Mouse (Mus musculus) midbrain, embryonic 12.5 days (tissue): ENCODE measurements around the gene Fuk. TPM values are rescaled to one million over a fixed set of nuclear protein-coding genes. Genes with fewer than 3 reads are reported as not detected.

Source experiments
- ATAC-seq: fragments of 200-750 bp; cut with Nextera tagmentation; 2 replicates; pipeline ENCODE4 v1.8.0; 2017; ENCODE audit warnings: low read depth, moderate TSS enrichment, moderate library complexity; ENCODE audit not compliant: low FRiP score
- H3K27ac ChIP-seq: fragments of 300-500 bp; sonication (generic); replicated peaks from 2 replicates; pipeline ENCODE4 v1.5.1; 2016; ENCODE audit warnings: mild to moderate bottlenecking
- H3K27me3 ChIP-seq: fragments of 300-500 bp; sonication (generic); 2 replicates; pipeline ENCODE4 v1.6.1; 2016; ENCODE audit warnings: mild to moderate bottlenecking
- H3K36me3 ChIP-seq: fragments of 300-500 bp; sonication (generic); 2 replicates; pipeline ENCODE4 v1.6.1; 2016
- H3K4me1 ChIP-seq: fragments of 300-500 bp; sonication (generic); 2 replicates; pipeline ENCODE4 v1.6.1; 2016
- H3K4me2 ChIP-seq: fragments of 300-500 bp; sonication (generic); replicated peaks from 2 replicates; pipeline ENCODE4 v1.6.1; 2016; ENCODE audit warnings: mild to moderate bottlenecking, moderate library complexity
- H3K4me3 ChIP-seq: fragments of 300-500 bp; sonication (generic); 2 replicates; pipeline ENCODE4 v1.5.1; 2016; ENCODE audit warnings: mild to moderate bottlenecking
- H3K9ac ChIP-seq: fragments of 300-500 bp; sonication (generic); replicated peaks from 2 replicates; pipeline ENCODE4 v1.6.1; 2016; ENCODE audit warnings: mild to moderate bottlenecking, moderate library complexity
- H3K9me3 ChIP-seq: fragments of 300-500 bp; sonication (generic); 2 replicates; pipeline ENCODE4 v1.6.1; 2016; ENCODE audit warnings: mild to moderate bottlenecking
- WGBS: fragments of 180-500 bp; shearing (Covaris S2); methylation state at CpG from one replicate; pipeline ENCODE4 v1.1.7; 2016; 5-methylcytosine and 5-hydroxymethylcytosine counted together
- polyA plus RNA-seq: library from polyadenylated mRNA; unstranded; fragments of >200 nt; fragmentation: Nextera tagmentation; extraction: Ambion mirVana; gene quantifications from 2 replicates; pipeline ENCODE4 v1.2.1, GENCODE M21; 2016

The Fuk gene
- 10.5 and 11.2 TPM in 2 replicates for polyA plus RNA-seq

- 3% methylated on average over 30 of the region's 30 CpGs for WGBS
These were observed at the start of gene Fuk for GRCm38 (mm10) chr8:110901839-110902578. TSS of gene Fuk (minus strand) at chr8:110902488.

GRCm38 (mm10) chr8:110950065-110950484 lies 47.8 kb upstream of the Fuk start:
- no peak overlapping the region for H3K9ac ChIP-seq
- H3K36me3 ChIP-seq = peaks cover 6% of the 10 kb centered on the region; the same call in 1 of the 2 replicates
- no peaks in the 10 kb centered on the region for H3K4me1 ChIP-seq
- 82% methylated on average over 17 of the region's 17 CpGs for WGBS
- H3K4me2 ChIP-seq = no peak overlapping the region
- no peak overlapping the region for H3K4me3 ChIP-seq
- H3K27ac ChIP-seq = no peak overlapping the region
- no peaks in the 10 kb centered on the region for H3K9me3 ChIP-seq
- no peaks in the 10 kb centered on the region for H3K27me3 ChIP-seq
- no peak for ATAC-seq

More at GRCm38 (mm10) chr8:110901839-110902578, at the start of gene Fuk:
- peak; percentile 95 for ATAC-seq
- no peaks in the 10 kb centered on the region for H3K9me3 ChIP-seq
- no peaks in the 10 kb centered on the region for H3K27me3 ChIP-seq
- peak within 1 kb of the TSS; percentile 72 for H3K9ac ChIP-seq
- no peak within 1 kb of the TSS for H3K27ac ChIP-seq
- H3K4me2 ChIP-seq = peak within 1 kb of the TSS; percentile 63
- H3K4me3 ChIP-seq = peak within 1 kb of the TSS; percentile 73
- peaks cover 9% of the 10 kb centered on the region; the same call in 1 of the 2 replicates for H3K4me1 ChIP-seq
- H3K36me3 ChIP-seq = 0 out of 2 replicates have a peak, but pooled peaks cover 7% of the 10 kb centered on the region

- no peak overlapping the region for H3K9ac ChIP-seq
- H3K27me3 ChIP-seq = no peaks in the 10 kb centered on the region
- no peak overlapping the region for H3K27ac ChIP-seq
- H3K36me3 ChIP-seq = no peaks in the 10 kb centered on the region
- H3K4me3 ChIP-seq = no peak overlapping the region
- no peak overlapping the region for H3K4me2 ChIP-seq
- H3K9me3 ChIP-seq = no peaks in the 10 kb centered on the region
- WGBS = 89% methylated on average over 4 of the region's 4 CpGs
- ATAC-seq = no peak
- H3K4me1 ChIP-seq = no peaks in the 10 kb centered on the region
These were observed 43.4 kb upstream of the Fuk start for GRCm38 (mm10) chr8:110945716-110946115.

- Histone ChIP-seq H3K27me3 (no peaks in the 10 kb centered on the region), H3K4me3 (no peak overlapping the region), H3K4me1 (no peaks in the 10 kb centered on the region), H3K9ac (no peak overlapping the region), H3K27ac (no peak overlapping the region), H3K36me3 (no peaks in the 10 kb centered on the region), H3K9me3 (no peaks in the 10 kb centered on the region), H3K4me2 (no peak overlapping the region)
- no peak for ATAC-seq
- WGBS = 93% methylated on average over 7 of the region's 7 CpGs
These were observed 42.1 kb upstream of the Fuk start for GRCm38 (mm10) chr8:110944276-110944876.

GRCm38 (mm10) chr8:110941453-110941948 lies 39.2 kb upstream of the Fuk start:
- Histone ChIP-seq H3K4me2 (no peak overlapping the region), H3K9me3 (no peaks in the 10 kb centered on the region), H3K9ac (no peak overlapping the region), H3K27me3 (no peaks in the 10 kb centered on the region), H3K4me1 (no peaks in the 10 kb centered on the region), H3K36me3 (no peaks in the 10 kb centered on the region), H3K4me3 (no peak overlapping the region), H3K27ac (no peak overlapping the region)
- ATAC-seq = no peak
- 61% methylated on average over 10 of the region's 10 CpGs for WGBS

GRCm38 (mm10) chr8:110940682-110941452 lies 38.6 kb upstream of the Fuk start:
- no peaks in the 10 kb centered on the region for H3K9me3 ChIP-seq
- no peak overlapping the region for H3K4me3 ChIP-seq
- no peaks in the 10 kb centered on the region for H3K27me3 ChIP-seq
- H3K9ac ChIP-seq = no peak overlapping the region
- H3K27ac ChIP-seq = no peak overlapping the region
- H3K4me1 ChIP-seq = no peaks in the 10 kb centered on the region
- 88% methylated on average over 15 of the region's 15 CpGs for WGBS
- ATAC-seq = no peak
- no peaks in the 10 kb centered on the region for H3K36me3 ChIP-seq
- no peak overlapping the region for H3K4me2 ChIP-seq

- no peak overlapping the region for H3K9ac ChIP-seq
- no peaks in the 10 kb centered on the region for H3K36me3 ChIP-seq
- no peaks in the 10 kb centered on the region for H3K27me3 ChIP-seq
- H3K27ac ChIP-seq = no peak overlapping the region
- no peak overlapping the region for H3K4me2 ChIP-seq
- 88% methylated on average over 6 of the region's 6 CpGs for WGBS
- H3K4me3 ChIP-seq = no peak overlapping the region
- no peaks in the 10 kb centered on the region for H3K9me3 ChIP-seq
- H3K4me1 ChIP-seq = no peaks in the 10 kb centered on the region
- no peak for ATAC-seq
These were observed 36.7 kb upstream of the Fuk start for GRCm38 (mm10) chr8:110938882-110939589.

- WGBS = 95% methylated on average over 12 of the region's 12 CpGs
These were observed 33.9 kb upstream of the Fuk start for GRCm38 (mm10) chr8:110936217-110936616.

GRCm38 (mm10) chr8:110933272-110933671 lies 31.0 kb upstream of the Fuk start:
- no peak overlapping the region for H3K4me3 ChIP-seq
- no peaks in the 10 kb centered on the region for H3K9me3 ChIP-seq
- H3K4me1 ChIP-seq = no peaks in the 10 kb centered on the region
- H3K27ac ChIP-seq = no peak overlapping the region
- H3K9ac ChIP-seq = no peak overlapping the region
- H3K27me3 ChIP-seq = no peaks in the 10 kb centered on the region
- 0 out of 2 replicates have a peak, but pooled peaks cover 6% of the 10 kb centered on the region for H3K36me3 ChIP-seq
- no peak overlapping the region for H3K4me2 ChIP-seq
- 93% methylated on average over 2 of the region's 2 CpGs for WGBS
- ATAC-seq = no peak

More at GRCm38 (mm10) chr8:110936217-110936616, 33.9 kb upstream of the Fuk start:
- no peaks in the 10 kb centered on the region for H3K4me1 ChIP-seq
- H3K27ac ChIP-seq = no peak overlapping the region
- no peaks in the 10 kb centered on the region for H3K9me3 ChIP-seq
- H3K9ac ChIP-seq = no peak overlapping the region
- ATAC-seq = no peak
- no peaks in the 10 kb centered on the region for H3K27me3 ChIP-seq
- H3K4me3 ChIP-seq = no peak overlapping the region
- H3K36me3 ChIP-seq = 0 out of 2 replicates have a peak, but pooled peaks cover 3% of the 10 kb centered on the region
- no peak overlapping the region for H3K4me2 ChIP-seq

GRCm38 (mm10) chr8:110932444-110932843 lies 30.2 kb upstream of the Fuk start:
- Histone ChIP-seq H3K4me3 (no peak overlapping the region), H3K27me3 (no peaks in the 10 kb centered on the region), H3K27ac (no peak overlapping the region), H3K9me3 (no peaks in the 10 kb centered on the region), H3K4me1 (no peaks in the 10 kb centered on the region), H3K9ac (no peak overlapping the region), H3K36me3 (0 out of 2 replicates have a peak, but pooled peaks cover 6% of the 10 kb centered on the region), H3K4me2 (no peak overlapping the region)
- 89% methylated on average over 3 of the region's 3 CpGs for WGBS
- ATAC-seq = no peak

GRCm38 (mm10) chr8:110931176-110931939 lies 29.1 kb upstream of the Fuk start:
- H3K4me1 ChIP-seq = no peaks in the 10 kb centered on the region
- H3K4me3 ChIP-seq = no peak overlapping the region
- 0 out of 2 replicates have a peak, but pooled peaks cover 6% of the 10 kb centered on the region for H3K36me3 ChIP-seq
- H3K9me3 ChIP-seq = no peaks in the 10 kb centered on the region
- no peak overlapping the region for H3K9ac ChIP-seq
- H3K27me3 ChIP-seq = no peaks in the 10 kb centered on the region
- no peak for ATAC-seq
- H3K4me2 ChIP-seq = no peak overlapping the region
- WGBS = 85% methylated on average over 12 of the region's 12 CpGs
- no peak overlapping the region for H3K27ac ChIP-seq
